Mouse (Mus musculus) bone marrow macrophage, adult 2 months (primary cell): ENCODE measurements around the gene Tspan9. TPM values are rescaled to one million over a fixed set of nuclear protein-coding genes. Genes with fewer than 3 reads are reported as not detected.

Experiments
- H3K27ac ChIP-seq: 2 replicates; pipeline ENCODE4 v1.5.1; 2012; ENCODE audit warnings: low read depth, low read length; ENCODE audit not compliant: insufficient read depth
- H3K4me1 ChIP-seq: 2 replicates; pipeline ENCODE4 v1.6.1; 2012; ENCODE audit warnings: low read length; ENCODE audit not compliant: control insufficient read depth, insufficient read depth
- H3K4me3 ChIP-seq: 2 replicates; pipeline ENCODE4 v1.5.1; 2012; ENCODE audit warnings: mild to moderate bottlenecking, low read length, moderate library complexity; ENCODE audit not compliant: insufficient read depth
- CTCF ChIP-seq: IDR thresholded peaks from 2 replicates; pipeline ENCODE4 v1.5.1; 2012; ENCODE audit warnings: low read depth, mild to moderate bottlenecking, low read length, moderate library complexity
- POLR2A ChIP-seq: IDR thresholded peaks from 2 replicates; pipeline ENCODE4 v1.6.1; 2012; ENCODE audit warnings: mild to moderate bottlenecking, low read depth, low read length, borderline replicate concordance
- polyA plus RNA-seq: library from polyadenylated mRNA; stranded (reverse); fragments of >200 nt; gene quantifications from 2 replicates; pipeline ENCODE4 v1.2.4, GENCODE M21; 2012; ENCODE audit not compliant: missing spikeins, insufficient read depth, insufficient read length

Tspan9 gene
- polyA plus RNA-seq, 1 experiment, result 1.7 TPM

DNA sequence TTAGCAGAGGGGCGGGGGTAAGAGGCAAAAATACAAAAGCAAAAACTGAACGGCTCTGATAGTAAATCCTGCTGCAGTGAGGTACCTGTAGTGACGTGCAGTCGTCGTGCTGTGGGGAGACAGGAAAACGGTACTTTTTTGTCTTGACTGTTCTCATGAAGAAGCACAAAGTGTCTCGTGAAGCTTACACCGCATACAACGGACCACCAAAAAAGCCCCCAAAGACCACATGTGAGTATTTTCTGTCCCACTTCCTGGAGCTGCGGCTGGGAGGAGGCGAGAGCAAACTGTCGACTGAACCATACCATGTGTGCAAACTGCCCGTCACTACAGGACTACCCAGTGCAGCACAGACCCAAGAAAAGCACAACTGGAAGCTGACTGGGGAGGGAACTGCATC, 117.8 kb downstream of the Tspan9 start:
- TF ChIP-seq POLR2A (no peak), CTCF (no peak)
- Histone ChIP-seq H3K27ac (no peak overlapping the region), H3K4me3 (no peak overlapping the region), H3K4me1 (no peaks in the 10 kb centered on the region)

DNA sequence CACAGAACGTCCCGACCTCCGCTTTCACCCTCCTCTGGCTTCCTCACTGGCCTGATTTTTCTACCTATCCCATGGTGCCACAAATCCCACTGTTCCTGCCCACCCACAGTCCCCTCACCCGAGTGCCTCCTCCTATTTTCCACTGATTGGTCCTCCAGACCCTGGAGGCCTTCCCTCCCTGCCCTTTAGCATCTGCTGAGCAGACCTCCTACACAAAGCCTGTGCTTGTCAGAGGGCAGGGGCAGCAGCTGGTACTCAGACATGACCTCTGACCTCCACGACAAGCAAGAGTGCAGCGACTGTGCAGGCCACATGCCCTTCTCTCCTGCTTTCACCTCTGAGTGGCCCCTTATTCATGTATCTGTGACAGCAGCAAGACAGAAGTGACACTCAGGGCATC, 121.2 kb downstream of the Tspan9 start:
- H3K27ac ChIP-seq, result no peak overlapping the region
- H3K4me1 ChIP-seq, result no peaks in the 10 kb centered on the region
- TF ChIP-seq CTCF, result no peak
- TF ChIP-seq POLR2A, result no peak
- no peak overlapping the region for H3K4me3 ChIP-seq

DNA sequence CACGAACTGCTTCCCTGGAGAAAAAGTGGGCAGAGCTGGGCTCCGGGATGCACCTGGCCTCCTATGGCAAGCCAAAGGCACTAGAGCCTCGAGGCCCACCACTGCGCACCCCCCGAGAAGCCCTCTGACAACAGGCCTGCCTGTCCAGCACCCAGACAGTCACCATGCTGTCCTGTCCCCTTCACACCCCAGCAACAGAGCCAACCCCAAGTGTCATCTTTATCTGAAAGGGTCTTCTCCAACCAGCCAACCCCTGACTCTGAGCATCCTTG, 121.5 kb downstream of the Tspan9 start:
- H3K27ac ChIP-seq, result no peak overlapping the region

DNA sequence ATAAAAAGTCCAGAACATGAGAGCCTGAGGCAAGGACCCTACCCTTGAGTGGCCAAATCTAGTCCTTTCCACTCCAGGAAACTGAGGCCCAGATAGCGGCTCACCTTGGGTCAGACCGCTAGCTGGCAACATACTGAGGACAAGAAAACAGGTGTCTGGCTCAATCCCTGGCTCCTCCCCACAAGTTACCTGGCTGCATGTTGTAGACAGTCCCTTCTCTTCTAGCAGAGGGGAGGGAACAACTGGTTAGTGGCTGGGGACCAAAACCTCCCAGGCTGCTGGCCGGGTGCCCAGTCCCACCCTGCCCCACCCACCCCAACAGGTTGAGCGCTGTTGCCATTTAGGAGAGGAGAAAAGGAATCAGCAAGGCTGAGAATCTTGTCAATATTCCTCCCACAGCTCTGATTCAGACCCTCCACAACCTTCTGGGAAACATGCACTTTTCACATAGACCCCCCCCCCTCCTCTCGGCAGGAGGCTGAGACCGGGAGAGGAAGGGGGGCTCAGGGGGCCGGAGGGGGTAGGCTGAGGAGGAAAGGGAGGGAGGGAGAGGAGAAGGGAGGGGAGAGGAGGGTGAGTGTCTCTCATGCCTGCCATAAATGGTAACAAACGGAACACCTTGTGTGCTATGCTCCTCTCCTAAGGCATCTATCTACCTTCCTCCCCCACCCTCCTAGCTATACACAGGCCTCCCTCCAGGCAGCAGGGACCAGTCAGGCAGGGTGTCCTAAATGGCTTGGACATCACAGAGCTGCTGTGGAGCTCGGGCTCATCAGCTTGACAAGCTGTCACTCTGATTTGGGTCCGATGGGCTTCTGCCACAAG, 122.1 kb downstream of the Tspan9 start:
- H3K27ac ChIP-seq, result no peak overlapping the region
- no peaks in the 10 kb centered on the region for H3K4me1 ChIP-seq
- no peak for TF ChIP-seq POLR2A
- no peak for TF ChIP-seq CTCF
- no peak overlapping the region for H3K4me3 ChIP-seq

More for the DNA sequence above, 121.5 kb downstream of the Tspan9 start:
- Histone ChIP-seq H3K4me3 (no peak overlapping the region), H3K4me1 (no peaks in the 10 kb centered on the region)
- TF ChIP-seq POLR2A (no peak), CTCF (no peak)

DNA sequence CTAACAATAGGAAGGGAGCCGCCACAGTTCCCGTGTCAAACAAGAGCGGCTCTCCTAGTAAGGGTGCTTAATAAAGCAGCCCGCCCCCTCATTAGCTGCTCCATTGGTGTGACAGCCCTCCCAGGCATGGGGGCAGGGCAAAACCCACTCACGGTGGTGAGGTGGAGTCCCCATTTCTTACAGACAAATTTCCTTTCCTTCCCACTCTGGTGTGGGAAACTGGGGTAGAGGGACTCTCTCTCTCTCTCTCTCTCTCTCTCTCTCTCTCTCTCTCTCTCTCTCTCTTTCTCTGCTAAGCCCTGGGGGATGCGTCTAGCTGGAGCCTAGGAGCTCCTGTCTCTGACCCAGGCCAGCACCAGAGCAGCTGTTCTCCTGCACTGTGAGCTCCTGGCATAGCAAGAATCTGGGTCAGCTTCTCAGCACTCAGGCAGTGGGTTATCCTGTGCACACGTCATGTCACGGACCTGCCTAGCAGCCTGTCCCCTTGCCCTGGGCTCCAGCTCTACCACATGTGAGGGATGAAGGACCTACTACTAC, 122.8 kb downstream of the Tspan9 start:
- H3K4me3 ChIP-seq, result no peak overlapping the region
- no peak for TF ChIP-seq CTCF
- no peak for TF ChIP-seq POLR2A
- H3K4me1 ChIP-seq, result no peaks in the 10 kb centered on the region
- H3K27ac ChIP-seq, result no peak overlapping the region

DNA sequence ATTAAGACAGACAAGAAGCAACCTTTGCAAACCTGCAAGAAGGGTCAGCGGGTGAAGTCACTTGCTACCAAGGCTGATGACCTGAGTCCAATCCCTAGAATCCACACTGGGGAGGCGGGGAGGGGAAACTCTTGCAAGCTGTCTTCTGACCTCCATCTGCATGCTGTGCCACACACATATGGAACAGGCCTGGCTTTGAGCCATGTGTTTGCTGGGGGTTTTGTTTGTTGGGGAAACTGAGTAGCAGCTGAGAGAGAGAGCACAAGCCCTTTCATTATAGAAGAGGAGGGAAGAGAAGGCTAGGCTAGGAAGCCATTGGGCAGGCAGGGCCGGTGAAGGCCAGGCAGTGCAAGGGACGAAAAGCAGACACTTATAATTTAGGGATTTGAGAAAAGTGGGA, 123.3 kb downstream of the Tspan9 start:
- Histone ChIP-seq H3K4me1 (no peaks in the 10 kb centered on the region), H3K27ac (no peak overlapping the region), H3K4me3 (no peak overlapping the region)
- TF ChIP-seq CTCF, result no peak
- no peak for TF ChIP-seq POLR2A

DNA sequence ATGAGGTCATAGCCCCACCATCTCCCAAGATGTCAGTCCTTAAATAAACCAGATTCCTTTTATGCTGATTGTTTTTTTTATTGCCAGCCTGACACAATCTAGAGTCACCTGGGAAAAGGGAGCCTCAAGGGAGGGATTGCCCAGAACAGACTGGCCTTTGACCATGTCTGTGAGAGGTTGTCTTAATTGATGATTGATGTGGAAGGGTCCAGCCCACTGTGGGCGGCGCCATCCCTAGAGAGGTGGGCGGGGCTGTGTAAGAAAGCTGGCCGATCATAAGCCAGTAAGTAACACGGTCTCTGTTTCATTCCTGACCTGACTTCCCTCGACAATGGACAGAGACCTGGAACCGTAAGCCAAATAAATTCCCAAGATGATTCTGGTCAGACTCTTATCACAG, 124.3 kb downstream of the Tspan9 start:
- no peaks in the 10 kb centered on the region for H3K4me1 ChIP-seq
- no peak overlapping the region for H3K27ac ChIP-seq
- TF ChIP-seq POLR2A (no peak), CTCF (no peak)
- no peak overlapping the region for H3K4me3 ChIP-seq

DNA sequence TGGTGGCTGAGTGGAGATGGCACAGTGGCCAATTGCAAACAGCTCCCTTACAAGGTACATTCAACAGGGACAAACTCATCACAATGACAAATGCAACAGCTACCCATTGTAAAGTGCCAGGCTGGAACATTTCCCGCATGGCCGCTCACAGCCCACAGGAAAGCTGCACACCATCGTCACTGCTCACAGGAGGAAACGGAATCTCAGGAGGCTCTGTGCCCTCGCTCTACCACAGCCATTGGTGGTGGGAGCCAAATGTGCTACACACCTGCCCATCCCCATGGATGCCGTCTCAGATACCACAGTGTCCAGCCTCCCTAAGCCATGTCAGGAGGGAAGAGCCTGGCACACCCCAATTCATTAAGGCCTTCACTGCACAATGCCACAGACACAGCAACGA, 128.1 kb downstream of the Tspan9 start:
- H3K4me3 ChIP-seq, result no peak overlapping the region
- no peaks in the 10 kb centered on the region for H3K4me1 ChIP-seq
- TF ChIP-seq CTCF (no peak), POLR2A (no peak)
- no peak overlapping the region for H3K27ac ChIP-seq

DNA sequence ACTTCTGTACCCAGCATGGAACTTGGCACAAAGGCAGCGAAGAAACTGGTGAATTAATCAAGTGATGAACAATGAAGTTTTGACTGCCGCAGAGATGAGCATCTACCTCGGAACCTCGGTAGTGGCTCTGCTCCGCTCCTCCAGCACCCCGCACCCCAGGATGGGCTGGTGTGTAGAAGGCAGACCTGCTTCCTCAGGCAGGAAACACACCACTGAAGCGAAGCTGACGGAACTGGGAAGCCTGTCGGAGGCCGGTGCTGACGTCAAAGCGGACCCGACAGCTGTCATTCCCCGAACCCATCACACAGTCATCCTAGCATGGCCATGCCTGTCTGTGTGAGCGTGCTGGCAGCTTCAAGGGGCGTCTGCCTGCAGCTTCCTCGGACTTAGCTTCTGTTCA, 131.6 kb downstream of the Tspan9 start:
- Histone ChIP-seq H3K4me1 (no peaks in the 10 kb centered on the region), H3K27ac (no peak overlapping the region), H3K4me3 (no peak overlapping the region)
- no peak for TF ChIP-seq CTCF
- no peak for TF ChIP-seq POLR2A

DNA sequence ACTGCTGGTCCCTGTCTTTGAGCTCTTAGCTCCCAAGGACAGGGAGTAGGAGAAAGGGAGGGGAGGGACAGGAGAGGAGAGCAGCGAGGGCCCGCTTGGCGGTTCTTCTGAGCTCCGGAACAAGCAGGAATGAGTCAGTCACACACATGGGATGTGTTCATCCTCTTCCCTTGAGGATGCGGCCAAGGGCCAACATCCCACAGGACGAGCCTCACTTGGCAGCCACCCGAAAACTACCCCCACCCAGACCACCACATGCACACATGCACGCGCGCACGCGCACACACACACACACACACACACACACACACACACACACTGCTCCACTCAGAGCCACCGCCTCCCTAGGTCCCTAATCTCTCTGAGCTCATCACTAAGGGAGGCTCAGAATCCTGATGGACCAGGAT, 132.3 kb downstream of the Tspan9 start:
- Histone ChIP-seq H3K4me3 (no peak overlapping the region), H3K27ac (no peak overlapping the region), H3K4me1 (no peaks in the 10 kb centered on the region)
- TF ChIP-seq POLR2A (no peak), CTCF (no peak)
